Mouse (Mus musculus) limb, embryonic 14.5 days (tissue): ENCODE data around the gene Smyd3. TPM values are rescaled to one million over a fixed set of nuclear protein-coding genes. Genes with fewer than 3 reads are reported as not detected.

ENCODE experiments used
- ATAC-seq: fragments of 200-750 bp; cut with Nextera tagmentation; 2 replicates; pipeline ENCODE4 v1.8.0; 2017; ENCODE audit warnings: low read depth, moderate number of reproducible peaks, moderate TSS enrichment; ENCODE audit not compliant: low FRiP score
- DNase-seq: peaks from one replicate; pipeline ENCODE4 v3.0.0-alpha.2; 2015; ENCODE audit warnings: low spot score
- H3K27ac ChIP-seq: fragments of 300-500 bp; sonication (generic); replicated peaks from 2 replicates; pipeline ENCODE4 v1.5.1; 2014; ENCODE audit warnings: low read depth, mild to moderate bottlenecking, low read length, moderate library complexity, mixed read lengths
- H3K27me3 ChIP-seq: fragments of 300-500 bp; sonication (generic); 2 replicates; pipeline ENCODE4 v1.6.1; 2014; ENCODE audit warnings: low read length, mixed read lengths; ENCODE audit not compliant: control insufficient read depth, insufficient read depth
- H3K36me3 ChIP-seq: fragments of 300-500 bp; sonication (generic); 2 replicates; pipeline ENCODE4 v1.6.1; 2014; ENCODE audit warnings: mild to moderate bottlenecking, low read length, moderate library complexity, mixed read lengths; ENCODE audit not compliant: control insufficient read depth, insufficient read depth
- H3K4me1 ChIP-seq: fragments of 300-500 bp; sonication (generic); 2 replicates; pipeline ENCODE4 v1.6.1; 2014; ENCODE audit warnings: antibody characterized with exemption, low read length, mixed read lengths; ENCODE audit not compliant: control insufficient read depth, insufficient read depth
- H3K4me2 ChIP-seq: fragments of 300-500 bp; sonication (generic); replicated peaks from 2 replicates; pipeline ENCODE4 v1.6.1; 2014; ENCODE audit warnings: low read depth, mild to moderate bottlenecking, low read length, moderate library complexity; ENCODE audit not compliant: severe bottlenecking
- H3K4me3 ChIP-seq: fragments of 300-500 bp; sonication (generic); replicated peaks from 2 replicates; pipeline ENCODE4 v1.5.1; 2014; ENCODE audit warnings: low read length
- H3K9ac ChIP-seq: fragments of 300-500 bp; sonication (generic); 2 replicates; pipeline ENCODE4 v1.6.1; 2014; ENCODE audit warnings: mild to moderate bottlenecking, low read depth, low read length, moderate library complexity; ENCODE audit not compliant: severe bottlenecking
- H3K9me3 ChIP-seq: fragments of 300-500 bp; sonication (generic); 2 replicates; pipeline ENCODE4 v1.6.1; 2016; ENCODE audit warnings: low read length; ENCODE audit not compliant: control insufficient read depth
- POLR2A ChIP-seq: fragments of 200-500 bp; IDR thresholded peaks from 2 replicates; pipeline ENCODE4 v1.8.0; 2012; ENCODE audit warnings: inconsistent platforms, mild to moderate bottlenecking, moderate library complexity, borderline replicate concordance; ENCODE audit not compliant: insufficient read depth, insufficient read length; ENCODE audit errors: extremely low read depth
- WGBS: fragments of 180-500 bp; shearing (Covaris S2); extraction: QIAGEN DNeasy Blood & Tissue Kit; methylation state at CpG from one replicate; pipeline ENCODE4 v1.1.7; 2014; 5-methylcytosine and 5-hydroxymethylcytosine counted together
- polyA plus RNA-seq, 2 experiments: library from polyadenylated mRNA; depleted of rRNA in 1 of 2; stranded (reverse) in 1 of 2; unstranded in 1 of 2; fragments of >200 nt; fragmentation: Nextera tagmentation in 1 of 2; extraction: Ambion mirVana in 1 of 2; gene quantifications; 2 replicates each; pipeline versions ENCODE4 v1.2.1 to v1.2.3; 2012 to 2014

Smyd3 gene
- polyA plus RNA-seq, 2 experiments: 9.8 to 21.5 TPM

- Histone ChIP-seq H3K27me3 (no peaks in the 10 kb centered on the region), H3K27ac (no peak overlapping the region; the same call in 1 of the 2 replicates)
Observed at GRCm38 (mm10) chr1:179041231-179041904, 476.5 kb downstream of the Smyd3 start.

GRCm38 (mm10) chr1:179038801-179039200 lies 479.0 kb downstream of the Smyd3 start:
- no peak for ATAC-seq
- DNase-seq: no peak
- Histone ChIP-seq H3K36me3 (no peaks in the 10 kb centered on the region), H3K4me3 (no peak overlapping the region), H3K9ac (no peak overlapping the region), H3K27ac (no peak overlapping the region), H3K9me3 (no peaks in the 10 kb centered on the region), H3K4me1 (peaks cover 11% of the 10 kb centered on the region), H3K27me3 (no peaks in the 10 kb centered on the region), H3K4me2 (no peak overlapping the region)
- TF ChIP-seq POLR2A: no peak
- 90% methylated on average over 4 of the region's 4 CpGs for WGBS

More at GRCm38 (mm10) chr1:179041231-179041904, 476.5 kb downstream of the Smyd3 start:
- ATAC-seq: no peak
- Histone ChIP-seq H3K36me3 (no peaks in the 10 kb centered on the region), H3K4me1 (peaks cover 20% of the 10 kb centered on the region), H3K9ac (0 out of 2 replicates have a peak overlapping the region, but pooled peaks have one; percentile 4), H3K4me3 (no peak overlapping the region), H3K4me2 (no peak overlapping the region), H3K9me3 (no peaks in the 10 kb centered on the region)
- whole genome bisulfite sequencing: 73% methylated on average over 14 of the region's 14 CpGs
- DNase-seq: no peak
- TF ChIP-seq POLR2A: no peak

GRCm38 (mm10) chr1:179032947-179033346 lies 484.9 kb downstream of the Smyd3 start:
- no peak overlapping the region for H3K27ac ChIP-seq
- no peaks in the 10 kb centered on the region for H3K4me1 ChIP-seq
- no peak for DNase-seq
- no peak overlapping the region for H3K9ac ChIP-seq
- H3K4me3 ChIP-seq: no peak overlapping the region
- TF ChIP-seq POLR2A: no peak
- no peak for ATAC-seq
- no peak overlapping the region for H3K4me2 ChIP-seq
- H3K27me3 ChIP-seq: no peaks in the 10 kb centered on the region
- no peaks in the 10 kb centered on the region for H3K36me3 ChIP-seq
- WGBS: 96% methylated on average over 2 of the region's 2 CpGs
- H3K9me3 ChIP-seq: no peaks in the 10 kb centered on the region

- no peak for DNase-seq
- H3K27ac ChIP-seq: no peak overlapping the region
- no peak for ATAC-seq
Observed at GRCm38 (mm10) chr1:179031581-179031980, 486.3 kb downstream of the Smyd3 start.

GRCm38 (mm10) chr1:179026614-179027013 lies 491.2 kb downstream of the Smyd3 start:
- Histone ChIP-seq H3K36me3 (no peaks in the 10 kb centered on the region), H3K4me1 (no peaks in the 10 kb centered on the region), H3K27me3 (no peaks in the 10 kb centered on the region), H3K4me2 (no peak overlapping the region), H3K27ac (no peak overlapping the region), H3K4me3 (no peak overlapping the region), H3K9ac (no peak overlapping the region), H3K9me3 (no peaks in the 10 kb centered on the region)
- no peak for TF ChIP-seq POLR2A
- WGBS: 89% methylated on average over 4 of the region's 4 CpGs
- DNase-seq (no peak), ATAC-seq (no peak)

More at GRCm38 (mm10) chr1:179031581-179031980, 486.3 kb downstream of the Smyd3 start:
- H3K9me3 ChIP-seq: no peaks in the 10 kb centered on the region
- no peak overlapping the region for H3K4me3 ChIP-seq
- no peak overlapping the region for H3K4me2 ChIP-seq
- H3K36me3 ChIP-seq: no peaks in the 10 kb centered on the region
- WGBS: 95% methylated on average over 5 of the region's 5 CpGs
- no peak for TF ChIP-seq POLR2A
- H3K27me3 ChIP-seq: no peaks in the 10 kb centered on the region
- no peak overlapping the region for H3K9ac ChIP-seq
- no peaks in the 10 kb centered on the region for H3K4me1 ChIP-seq
